Mouse (Mus musculus): ENCODE measurements around the gene Olfr611.
"Not testable (repeated sequence)": the region's sequence is repeated elsewhere in the genome, so short reads cannot be mapped to it uniquely, and the experiment has no call there.

The Olfr611 gene

DNA sequence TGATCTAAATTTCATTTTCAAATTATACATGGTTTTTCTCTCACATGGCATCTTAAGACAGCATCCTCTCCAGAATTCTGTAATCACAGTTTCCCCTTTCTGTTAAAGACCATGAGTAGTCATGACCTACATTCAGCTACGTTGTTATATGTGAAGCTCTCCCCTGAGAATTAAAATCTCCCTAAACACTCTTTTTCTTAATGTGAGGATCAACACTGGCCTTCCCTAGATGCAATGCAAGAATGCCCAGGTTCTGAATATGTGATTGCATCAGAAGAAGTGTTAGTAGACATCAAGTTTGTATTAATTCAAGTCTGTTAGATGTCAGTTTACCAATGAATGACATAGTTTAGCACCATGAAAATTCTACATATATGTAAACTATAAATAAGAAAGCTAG, at the start of gene Olfr611:
Olfr611 (minus strand) TSS at position 101 of the 400 bp plus-strand sequence.
- not testable (repeated sequence) for DNase-seq

DNA sequence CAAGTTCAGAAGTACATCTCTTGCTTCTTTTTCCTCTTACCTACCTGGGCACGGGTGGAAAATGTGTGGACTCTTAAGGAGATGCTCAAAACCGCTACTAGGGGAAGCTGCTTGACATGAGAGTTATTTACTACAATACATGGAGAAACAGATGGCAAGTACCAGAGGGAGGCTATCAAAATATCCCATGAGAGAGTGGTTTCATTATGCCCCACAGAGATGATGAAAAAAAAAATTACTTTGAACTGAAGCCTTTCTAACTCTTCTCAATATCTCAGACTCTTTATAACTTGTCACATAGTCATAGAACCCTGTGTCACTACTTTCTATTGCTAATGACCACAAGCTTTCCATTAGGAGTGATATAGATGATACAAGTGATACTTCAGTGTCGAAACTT, 48.4 kb upstream of the Olfr611 start, which contains the start of gene Olfr616:
Olfr616 (minus strand) TSS at position 101 of the 400 bp plus-strand sequence.
- DNase-seq, result no peak

DNA sequence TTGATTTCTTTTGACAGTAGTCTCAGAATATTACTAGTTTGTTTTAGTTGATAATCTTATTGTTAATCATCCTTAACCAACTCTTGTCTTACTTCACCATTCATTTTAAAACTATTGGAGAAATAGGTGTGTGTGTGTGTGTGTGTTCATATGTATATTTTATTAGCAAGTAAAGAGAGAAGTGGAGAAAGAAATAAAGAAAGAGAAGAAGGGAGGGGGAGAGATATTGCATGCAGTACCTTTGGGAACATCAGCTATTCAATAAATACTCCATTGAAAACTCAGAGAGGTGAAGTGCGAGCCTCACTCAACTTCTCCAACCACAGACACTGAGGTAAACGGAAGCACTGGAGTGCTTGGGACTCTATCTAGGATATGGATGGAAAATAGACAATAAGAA, 35.1 kb upstream of the Olfr611 start, which contains the start of gene Olfr615:
Olfr615 (plus strand) TSS at position 301 of the 400 bp plus-strand sequence.
- no peak for DNase-seq

DNA sequence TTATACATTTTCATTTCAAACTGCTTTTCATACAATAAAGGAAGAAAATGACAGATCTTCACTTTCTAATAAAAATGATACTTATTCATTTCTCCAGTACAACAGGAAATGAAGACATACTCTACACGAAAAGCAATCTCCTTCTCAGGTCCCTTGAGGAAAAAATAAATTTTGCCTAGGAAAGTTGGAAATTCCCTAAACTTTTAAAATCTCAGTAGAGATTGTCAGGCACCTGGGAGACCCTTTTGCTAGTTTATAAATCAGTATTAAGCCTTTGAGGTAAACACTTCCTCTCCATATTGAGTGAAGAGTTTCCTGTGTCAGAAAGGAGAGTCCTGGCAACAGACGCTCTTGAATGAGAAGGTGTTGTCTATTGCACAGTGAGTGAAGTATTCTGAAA, 27.1 kb upstream of the Olfr611 start, which contains the start of gene Olfr613:
Olfr613 (plus strand) TSS at position 301 of the 400 bp plus-strand sequence.
- DNase-seq, result no peak

DNA sequence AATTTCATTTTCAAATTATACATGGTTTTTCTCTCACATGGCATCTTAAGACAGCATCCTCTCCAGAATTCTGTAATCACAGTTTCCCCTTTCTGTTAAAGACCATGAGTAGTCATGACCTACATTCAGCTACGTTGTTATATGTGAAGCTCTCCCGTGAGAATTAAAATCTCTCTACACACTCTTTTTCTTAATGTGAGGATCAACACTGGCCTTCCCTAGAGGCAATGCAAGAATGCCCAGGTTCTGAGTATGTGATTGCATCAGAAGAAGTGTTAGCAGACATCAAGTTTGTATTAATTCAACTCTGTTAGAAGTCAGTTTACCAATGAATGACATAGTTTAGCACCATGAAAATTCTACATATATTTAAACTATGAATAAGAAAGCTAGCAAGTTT, 22.0 kb upstream of the Olfr611 start, which contains the start of gene Olfr612:
Olfr612 (minus strand) TSS at position 101 of the 400 bp plus-strand sequence.
- not testable (repeated sequence) for DNase-seq

DNA sequence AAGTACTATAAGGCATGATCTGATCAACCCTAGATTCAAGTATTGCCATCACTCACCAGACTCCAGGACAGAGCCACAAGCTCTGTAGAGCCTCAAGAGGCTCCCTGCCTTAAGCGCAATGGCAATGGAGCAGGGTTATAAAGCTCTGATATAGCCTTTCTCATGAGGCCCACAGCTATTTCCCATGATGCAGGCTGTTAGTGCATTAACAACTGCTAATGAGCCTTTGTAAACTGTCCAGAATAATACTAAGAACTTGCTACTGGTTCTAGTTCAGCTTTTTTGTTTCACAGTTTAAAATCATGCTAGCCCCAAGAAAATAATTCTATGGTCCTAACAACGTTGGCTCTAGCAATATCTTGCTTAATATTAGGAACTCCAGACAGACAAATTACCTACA, 8.6 kb downstream of the Olfr611 start, which contains the start of gene Olfr610:
Olfr610 (minus strand) TSS at position 101 of the 400 bp plus-strand sequence.
- no peak for DNase-seq

DNA sequence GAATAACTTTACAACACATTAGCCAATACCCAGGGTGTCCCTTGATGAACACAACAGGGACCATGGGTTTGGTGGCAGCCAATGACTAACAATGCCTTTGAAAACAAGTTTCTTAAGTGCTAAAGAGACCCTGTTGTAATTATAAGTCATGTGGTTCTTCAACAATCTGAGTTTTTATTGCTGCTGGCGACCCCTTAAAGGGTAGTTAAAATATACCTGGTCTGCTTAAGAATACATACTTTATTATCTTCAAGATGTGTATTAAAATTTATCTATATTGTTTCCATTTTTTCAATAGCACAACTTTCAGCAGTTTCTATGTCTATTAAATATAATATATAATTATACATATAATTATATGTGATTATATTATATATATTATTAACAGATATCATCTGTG, 22.7 kb downstream of the Olfr611 start, which contains the start of gene Olfr609:
Olfr609 (minus strand) TSS at position 101 of the 400 bp plus-strand sequence.
- DNase-seq, result no peak

DNA sequence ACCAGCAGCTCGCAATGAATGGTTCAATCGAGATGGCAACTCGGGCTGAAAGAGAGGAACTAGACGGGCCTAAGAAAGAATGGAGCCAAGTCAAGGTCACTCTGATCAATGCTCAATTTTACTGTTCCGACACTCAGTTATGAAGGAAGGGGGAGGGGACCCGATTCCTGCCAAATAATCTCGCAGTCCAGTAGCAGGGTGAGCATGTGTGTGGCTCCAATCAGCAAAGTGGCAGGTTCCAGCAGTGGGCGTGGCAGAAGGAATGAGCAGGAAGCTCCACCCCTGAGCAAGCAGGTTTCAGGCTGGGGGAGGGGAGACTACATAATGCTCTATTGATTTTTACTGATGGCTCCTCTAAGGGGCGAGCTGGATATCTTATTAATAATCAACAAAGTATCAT, 43.5 kb downstream of the Olfr611 start:
- not testable (repeated sequence) for DNase-seq

DNA sequence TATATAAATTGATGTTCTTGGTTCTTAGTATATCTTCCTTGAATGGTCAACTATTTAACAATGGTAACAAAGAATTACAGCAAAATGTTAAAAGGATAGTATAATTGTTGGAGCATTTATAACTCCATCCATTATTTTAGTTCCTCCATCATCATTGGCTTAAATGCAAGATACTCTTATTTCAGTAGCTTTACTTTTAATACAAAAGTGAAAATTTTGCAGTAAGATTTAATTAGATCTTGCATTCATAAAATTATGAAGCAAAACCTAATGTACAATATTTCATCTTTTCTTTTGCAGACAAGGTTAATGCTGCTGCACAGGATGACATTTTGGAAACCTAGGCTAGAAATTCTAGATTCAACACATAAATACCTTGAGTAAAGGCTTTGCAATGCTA, 51.1 kb downstream of the Olfr611 start, which contains the start of gene Olfr608:
Olfr608 (plus strand) TSS at position 301 of the 400 bp plus-strand sequence.
- no peak for DNase-seq
